Mouse (Mus musculus): ENCODE measurements around the gene Bbof1. TPM values are rescaled to one million over a fixed set of nuclear protein-coding genes. Genes with fewer than 3 reads are reported as not detected.
A peak's percentile ranks its signal among the peaks of the same experiment; 100 is the strongest.

Bbof1 gene
- polyA plus RNA-seq, 1 experiment from 2014 or later, result 5.0 TPM

DNA sequence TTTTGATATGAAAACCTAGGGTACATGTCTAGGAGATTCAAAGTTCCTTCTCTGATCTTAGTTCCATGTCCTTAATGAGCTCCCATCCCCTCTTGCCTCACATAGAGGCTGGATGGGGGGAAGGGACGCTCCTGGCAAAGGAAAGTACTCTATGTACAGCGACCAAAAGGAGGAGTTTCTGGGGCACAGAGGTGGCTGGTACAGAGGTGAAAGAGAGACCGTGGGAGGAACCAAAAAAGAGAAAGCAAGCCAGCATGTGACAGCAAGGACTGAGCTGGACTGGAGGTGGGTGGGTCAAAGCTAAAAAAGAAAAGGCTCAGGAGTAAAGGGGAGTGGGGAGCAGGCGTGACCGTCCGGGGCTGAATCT lies 41.5 kb downstream of the Bbof1 start:
- H3K9ac ChIP-seq, result peak overlapping the region; percentile 67
- no peaks in the 10 kb centered on the region for H3K9me3 ChIP-seq
- H3K27me3 ChIP-seq, result no peaks in the 10 kb centered on the region
- H3K36me3 ChIP-seq, result no peaks in the 10 kb centered on the region
- H3K4me1 ChIP-seq (replicated peaks), result peaks cover 27% of the 10 kb centered on the region
- H3K4me2 ChIP-seq, result peak overlapping the region; percentile 97
- no peak; the same call in 1 of the 2 replicates for ATAC-seq (ENCODE audit: low FRiP score, low read depth)
- WGBS, result 0% methylated on average over 6 of the region's 6 CpGs
- H3K27ac ChIP-seq (replicated peaks), result peak overlapping the region; percentile 85
- peak overlapping the region; percentile 59 for H3K4me3 ChIP-seq

DNA sequence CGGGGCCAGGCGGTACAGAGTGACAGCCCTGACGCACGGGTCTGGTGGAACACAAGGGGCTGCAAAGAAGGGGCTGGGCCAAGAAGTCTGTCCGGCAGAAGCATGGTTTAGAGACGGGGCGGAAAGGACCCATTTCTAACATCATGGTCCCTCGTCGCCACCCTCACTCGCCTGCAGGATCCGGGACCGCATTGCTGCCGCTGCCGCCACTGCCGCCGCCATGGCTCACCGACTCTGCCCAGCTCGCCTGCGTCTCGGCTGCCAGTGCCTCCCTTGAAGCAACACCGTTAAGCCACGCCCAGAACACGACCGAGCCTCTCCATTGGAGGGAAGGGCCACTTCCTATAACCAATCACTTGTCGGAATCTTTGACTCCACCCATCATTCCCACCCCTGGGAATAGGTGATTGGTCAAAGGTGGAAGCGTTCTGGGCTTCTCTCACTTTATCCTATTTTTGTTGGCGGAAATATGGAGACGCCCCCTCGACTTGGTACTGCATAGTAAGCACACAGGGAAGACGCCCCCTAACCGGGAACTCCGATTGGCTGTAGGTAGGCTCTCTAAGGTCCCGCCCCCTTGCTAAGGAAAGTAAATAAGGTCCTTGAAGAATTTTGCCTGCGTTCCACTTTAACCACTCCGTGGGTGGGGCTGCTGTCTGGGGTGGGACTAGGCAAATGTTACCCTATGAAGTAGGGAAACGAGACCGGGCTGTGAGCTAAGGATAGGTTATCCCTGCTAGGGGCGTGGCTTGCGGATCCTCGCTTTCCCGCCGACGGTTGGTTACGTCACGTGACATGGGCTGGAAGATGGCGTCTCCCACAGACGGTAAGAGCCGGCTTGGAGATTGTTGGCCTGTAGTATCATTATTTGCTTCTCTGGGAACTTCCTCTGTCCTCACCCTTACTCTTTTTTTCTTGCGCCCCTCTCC lies 42.1 kb downstream of the Bbof1 start, which contains the start of the genes Aldh6a1 and Lin52:
Aldh6a1 (minus strand) TSS at position 287 of the 929 bp plus-strand sequence.
Lin52 (plus strand) TSS at position 705 of the 929 bp plus-strand sequence.
- under 1% methylated on average over 49 of the region's 49 CpGs for WGBS
- ATAC-seq (ENCODE audit: low FRiP score, low read depth), result peak; percentile 99
- peak within 1 kb of the TSS; percentile 85 for H3K27ac ChIP-seq (replicated peaks)
- H3K9me3 ChIP-seq, result no peaks in the 10 kb centered on the region
- H3K36me3 ChIP-seq, result no peaks in the 10 kb centered on the region
- H3K9ac ChIP-seq, result peak within 1 kb of the TSS; percentile 67
- H3K4me3 ChIP-seq, result peak within 1 kb of the TSS; percentile 59
- H3K27me3 ChIP-seq, result no peaks in the 10 kb centered on the region
- peak within 1 kb of the TSS; percentile 97 for H3K4me2 ChIP-seq
- H3K4me1 ChIP-seq (replicated peaks), result peaks cover 27% of the 10 kb centered on the region

DNA sequence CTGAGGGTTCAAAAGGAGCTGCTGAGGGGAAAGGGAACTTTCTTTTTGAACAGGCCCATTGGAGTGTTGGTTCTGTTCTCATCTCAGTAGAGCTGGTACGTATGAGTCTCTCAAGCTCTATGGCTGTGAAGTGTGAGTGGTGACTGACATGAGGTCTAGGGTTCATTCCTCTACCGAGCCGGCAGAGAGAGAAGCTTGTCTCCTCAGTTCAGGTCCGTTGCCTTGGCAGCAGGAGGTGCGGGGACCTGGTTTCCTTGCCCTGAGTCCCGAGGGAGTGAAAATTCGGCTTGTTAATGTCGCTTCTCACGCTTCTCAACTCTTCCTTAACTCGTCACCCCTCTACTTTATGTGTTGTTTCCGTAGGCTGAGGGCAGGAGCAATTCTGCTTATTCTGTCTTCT lies 42.9 kb downstream of the Bbof1 start:
- Histone ChIP-seq H3K9ac (peak overlapping the region; percentile 50), H3K27ac (replicated peaks) (peak overlapping the region; percentile 85), H3K27me3 (no peaks in the 10 kb centered on the region), H3K9me3 (no peaks in the 10 kb centered on the region), H3K36me3 (0 out of 2 replicates have a peak, but pooled peaks cover under 1% of the 10 kb centered on the region), H3K4me2 (peak overlapping the region; percentile 97), H3K4me3 (peak overlapping the region; percentile 59), H3K4me1 (replicated peaks) (peaks cover 27% of the 10 kb centered on the region)
- WGBS, result 1% methylated on average over 11 of the region's 11 CpGs
- no peak for ATAC-seq (ENCODE audit: low FRiP score, low read depth)

DNA sequence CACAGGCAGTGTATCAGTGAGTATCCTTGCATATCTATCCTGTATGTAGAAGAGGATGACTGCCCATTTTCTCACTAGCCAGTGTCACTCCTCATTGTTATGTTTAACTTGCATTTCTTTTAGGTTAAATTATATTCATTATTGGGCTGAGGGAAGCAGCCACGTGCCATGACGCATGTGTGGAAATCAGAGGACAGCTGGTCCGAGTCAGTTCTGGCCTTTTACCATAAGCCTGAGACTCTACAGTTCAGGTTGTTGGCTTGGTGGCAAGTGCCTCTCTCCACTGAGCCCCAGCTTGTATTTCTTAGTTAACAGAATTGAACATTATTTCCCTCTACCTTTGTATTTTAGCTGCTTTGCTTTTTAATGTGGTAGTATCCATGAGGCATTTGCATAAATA lies 48.0 kb downstream of the Bbof1 start:
- no peak for ATAC-seq (ENCODE audit: low FRiP score, low read depth)
- Histone ChIP-seq H3K9me3 (no peaks in the 10 kb centered on the region), H3K36me3 (peaks cover 33% of the 10 kb centered on the region), H3K27ac (replicated peaks) (no peak overlapping the region), H3K4me3 (no peak overlapping the region), H3K4me2 (no peak overlapping the region), H3K27me3 (no peaks in the 10 kb centered on the region), H3K9ac (no peak overlapping the region), H3K4me1 (replicated peaks) (peaks cover 13% of the 10 kb centered on the region)
- WGBS, result 92% methylated on average over 3 of the region's 3 CpGs

DNA sequence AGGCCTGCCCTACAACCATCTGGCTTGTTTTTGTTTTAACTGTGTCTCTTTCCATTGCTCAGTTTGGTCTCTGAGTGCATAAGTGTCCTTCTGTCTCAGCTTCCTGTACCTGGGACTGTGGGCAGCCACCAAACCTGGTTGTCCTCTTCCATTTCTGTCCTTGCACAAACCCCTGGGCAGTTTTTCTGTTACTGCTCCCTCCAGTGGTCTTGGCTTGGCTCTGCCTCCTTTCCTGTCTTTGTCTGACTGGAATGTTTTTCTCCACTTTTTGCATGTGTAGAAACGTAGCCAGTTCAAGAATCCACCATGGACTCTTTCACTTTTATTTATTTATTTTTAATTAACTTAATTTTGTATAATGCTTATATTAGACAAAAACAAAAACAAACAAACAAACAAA lies 51.0 kb downstream of the Bbof1 start:
- H3K9ac ChIP-seq, result no peak overlapping the region
- WGBS, result 70% methylated on average over 1 of the region's 1 CpGs
- no peaks in the 10 kb centered on the region for H3K4me1 ChIP-seq (replicated peaks)
- no peak overlapping the region for H3K27ac ChIP-seq (replicated peaks)
- H3K27me3 ChIP-seq, result no peaks in the 10 kb centered on the region
- H3K9me3 ChIP-seq, result no peaks in the 10 kb centered on the region
- no peak overlapping the region for H3K4me2 ChIP-seq
- peaks cover 52% of the 10 kb centered on the region for H3K36me3 ChIP-seq
- ATAC-seq (ENCODE audit: low FRiP score, low read depth), result no peak
- no peak overlapping the region for H3K4me3 ChIP-seq

DNA sequence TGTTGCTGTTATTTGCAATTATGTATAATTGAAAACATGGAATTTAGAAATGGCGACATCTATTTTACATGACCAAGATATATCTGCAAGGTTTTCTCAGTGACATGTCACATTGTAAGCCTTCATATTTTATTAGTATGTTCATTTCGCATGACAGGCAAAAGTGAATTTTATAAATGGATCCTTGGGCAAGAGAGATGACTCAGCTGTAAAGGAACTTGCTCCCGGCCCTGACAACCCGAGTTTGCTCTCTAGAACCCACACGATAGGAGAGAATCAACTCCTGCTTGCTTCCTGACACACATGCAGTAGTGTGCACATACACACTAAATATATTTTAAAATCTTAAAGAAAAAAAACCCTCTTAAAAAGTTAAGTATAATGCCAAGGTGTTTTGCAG lies 52.5 kb downstream of the Bbof1 start:
- Histone ChIP-seq H3K4me3 (no peak overlapping the region), H3K27me3 (no peaks in the 10 kb centered on the region), H3K36me3 (peaks cover 53% of the 10 kb centered on the region), H3K9me3 (no peaks in the 10 kb centered on the region), H3K4me2 (no peak overlapping the region), H3K9ac (no peak overlapping the region), H3K4me1 (replicated peaks) (no peaks in the 10 kb centered on the region), H3K27ac (replicated peaks) (no peak overlapping the region)
- WGBS, result 93% methylated on average over 5 of the region's 5 CpGs
- ATAC-seq (ENCODE audit: low FRiP score, low read depth), result no peak

DNA sequence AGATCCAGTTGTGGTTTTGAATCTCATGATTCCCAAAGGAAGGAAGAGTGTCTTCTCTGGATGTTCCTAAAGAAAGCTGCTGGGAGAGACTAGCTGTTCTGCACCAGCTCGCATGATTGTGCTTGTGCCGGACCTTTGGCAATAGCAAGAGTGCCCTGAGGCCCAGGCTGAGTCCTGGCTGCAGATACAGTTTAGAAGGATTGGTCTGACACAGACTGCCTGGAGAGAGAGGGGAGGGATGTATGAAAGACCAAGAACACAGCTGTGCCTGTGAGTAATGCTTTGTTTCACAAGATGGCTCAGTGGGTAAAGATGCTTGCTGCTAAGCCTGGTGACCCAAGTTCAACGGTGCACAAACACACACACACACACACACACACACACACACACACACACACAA lies 54.0 kb downstream of the Bbof1 start:
- Histone ChIP-seq H3K36me3 (peaks cover 46% of the 10 kb centered on the region), H3K27ac (replicated peaks) (no peak overlapping the region)

DNA sequence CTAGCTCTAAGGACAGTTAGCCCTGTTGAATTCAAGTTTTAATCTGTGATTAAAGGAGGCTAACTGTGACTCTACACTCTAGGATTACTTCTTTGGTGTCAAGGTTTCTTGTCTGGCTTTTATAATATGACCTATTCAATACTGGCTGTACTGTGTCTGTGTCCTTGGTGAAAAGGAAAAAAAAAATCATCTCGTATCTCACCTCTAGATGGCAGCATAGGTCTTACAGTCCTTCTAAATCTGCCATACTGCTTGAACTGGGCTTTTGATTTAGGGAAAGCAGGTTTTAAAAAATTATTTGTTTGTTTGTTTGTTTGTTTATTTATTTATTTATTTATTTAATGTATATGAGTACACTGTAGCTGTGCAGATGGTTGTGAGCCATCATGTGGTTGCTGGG lies 59.8 kb downstream of the Bbof1 start:
- Histone ChIP-seq H3K4me1 (replicated peaks) (no peaks in the 10 kb centered on the region), H3K36me3 (peaks cover 8% of the 10 kb centered on the region; the same call in 1 of the 2 replicates), H3K27me3 (no peaks in the 10 kb centered on the region), H3K9ac (no peak overlapping the region), H3K4me3 (no peak overlapping the region), H3K4me2 (no peak overlapping the region), H3K9me3 (no peaks in the 10 kb centered on the region), H3K27ac (replicated peaks) (no peak overlapping the region)
- 2% methylated on average over 1 of the region's 1 CpGs for WGBS
- ATAC-seq (ENCODE audit: low FRiP score, low read depth), result no peak

More for the DNA sequence above, 54.0 kb downstream of the Bbof1 start:
- no peak for ATAC-seq (ENCODE audit: low FRiP score, low read depth)
- H3K27me3 ChIP-seq, result no peaks in the 10 kb centered on the region
- WGBS, result 86% methylated on average over 3 of the region's 3 CpGs
- no peaks in the 10 kb centered on the region for H3K9me3 ChIP-seq
- no peaks in the 10 kb centered on the region for H3K4me1 ChIP-seq (replicated peaks)
- no peak overlapping the region for H3K9ac ChIP-seq
- H3K4me2 ChIP-seq, result no peak overlapping the region
- no peak overlapping the region for H3K4me3 ChIP-seq

DNA sequence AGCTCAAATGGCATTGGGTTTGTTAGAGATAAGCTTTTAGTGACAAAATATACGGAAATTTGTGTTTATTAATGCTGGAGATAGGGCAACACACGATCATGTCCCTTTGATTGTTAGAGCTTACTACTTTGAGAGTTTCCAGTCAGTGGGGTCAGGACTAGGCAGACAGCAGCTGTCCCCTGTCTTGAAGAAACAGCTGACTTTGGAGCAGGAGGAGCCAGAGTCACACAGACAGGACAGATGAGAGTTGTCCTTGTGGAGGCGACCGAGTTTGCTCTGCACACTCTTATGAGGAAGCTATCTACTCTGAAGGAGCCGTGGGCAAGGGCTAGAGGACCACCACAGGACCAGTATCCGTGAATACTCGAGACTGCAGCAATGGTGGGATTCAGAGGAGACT lies 70.1 kb downstream of the Bbof1 start:
- no peaks in the 10 kb centered on the region for H3K9me3 ChIP-seq
- no peak overlapping the region for H3K9ac ChIP-seq
- no peaks in the 10 kb centered on the region for H3K4me1 ChIP-seq (replicated peaks)
- ATAC-seq (ENCODE audit: low FRiP score, low read depth), result no peak
- no peaks in the 10 kb centered on the region for H3K36me3 ChIP-seq
- 94% methylated on average over 7 of the region's 7 CpGs for whole genome bisulfite sequencing
- peaks cover 3% of the 10 kb centered on the region; the same call in 1 of the 2 replicates for H3K27me3 ChIP-seq
- H3K27ac ChIP-seq (replicated peaks), result no peak overlapping the region
- H3K4me3 ChIP-seq, result no peak overlapping the region
- no peak overlapping the region for H3K4me2 ChIP-seq

DNA sequence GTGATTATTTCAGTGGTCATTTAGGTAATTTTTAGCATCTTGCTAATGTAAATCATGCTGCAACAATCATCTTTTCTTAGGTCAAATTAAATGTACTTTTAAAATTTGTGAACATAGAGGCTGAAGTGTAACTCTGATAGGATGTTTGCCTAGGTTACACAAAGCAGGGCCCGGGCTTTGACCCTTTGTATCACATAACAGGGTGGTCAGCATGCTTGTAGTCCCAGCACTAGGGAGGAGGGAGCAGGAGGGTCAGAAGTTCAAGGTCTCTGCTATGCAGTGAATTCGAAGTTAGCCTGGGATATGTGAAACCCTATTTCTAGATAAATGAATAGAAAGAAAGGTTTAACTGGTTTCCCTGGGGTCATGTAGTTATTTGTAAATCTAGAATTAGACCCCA lies 72.4 kb downstream of the Bbof1 start:
- Histone ChIP-seq H3K4me2 (no peak overlapping the region), H3K9me3 (no peaks in the 10 kb centered on the region), H3K4me3 (no peak overlapping the region), H3K4me1 (replicated peaks) (no peaks in the 10 kb centered on the region), H3K27ac (replicated peaks) (no peak overlapping the region), H3K9ac (no peak overlapping the region), H3K36me3 (no peaks in the 10 kb centered on the region), H3K27me3 (peaks cover 17% of the 10 kb centered on the region)
- no peak for ATAC-seq (ENCODE audit: low FRiP score, low read depth)
- 79% methylated on average over 2 of the region's 2 CpGs for WGBS

DNA sequence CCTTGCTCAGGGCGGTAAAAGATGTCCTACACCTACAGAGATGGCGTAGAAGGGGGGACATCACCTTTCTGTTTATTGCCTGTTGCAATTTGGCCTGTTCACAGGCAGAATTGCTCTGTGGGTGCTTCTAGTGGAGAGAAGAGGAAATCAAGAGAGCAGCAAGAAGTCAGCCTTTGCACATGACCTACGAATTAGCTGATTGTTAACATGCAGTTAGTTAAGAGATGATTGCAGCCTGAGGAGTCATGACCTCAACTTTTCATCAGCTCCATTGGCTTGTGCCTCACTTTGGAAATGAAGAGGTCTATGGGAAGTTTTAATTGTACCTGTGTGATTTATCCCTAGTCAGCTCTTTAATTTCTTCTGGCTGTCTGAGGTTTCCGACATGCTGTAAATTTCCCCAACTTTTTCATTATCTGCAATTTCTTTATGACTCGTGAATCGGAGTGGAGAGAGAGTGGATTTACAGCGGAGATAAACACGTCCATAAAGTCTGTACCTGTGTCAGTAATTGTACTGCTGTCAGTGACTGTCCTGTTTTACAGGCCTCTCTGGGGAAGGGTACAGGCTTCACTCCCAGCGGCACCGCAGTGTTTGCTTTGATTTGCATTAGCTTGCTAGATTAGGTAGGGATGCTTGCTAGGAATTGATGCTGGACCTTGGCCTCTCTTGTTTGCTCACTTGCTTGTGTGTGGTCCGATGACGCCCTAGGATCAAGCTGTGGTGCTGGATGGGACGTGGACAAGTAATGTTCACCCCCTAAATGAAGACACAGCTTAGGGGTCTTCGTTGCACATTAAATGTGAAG lies 74.1 kb downstream of the Bbof1 start:
- no peak for ATAC-seq (ENCODE audit: low FRiP score, low read depth)
- H3K4me3 ChIP-seq, result no peak overlapping the region
- H3K27me3 ChIP-seq, result peaks cover 17% of the 10 kb centered on the region
- no peak overlapping the region for H3K27ac ChIP-seq (replicated peaks)
- 89% methylated on average over 14 of the region's 14 CpGs for WGBS
- H3K9ac ChIP-seq, result no peak overlapping the region
- peaks cover 10% of the 10 kb centered on the region for H3K4me1 ChIP-seq (replicated peaks)
- no peak overlapping the region for H3K4me2 ChIP-seq
- no peaks in the 10 kb centered on the region for H3K9me3 ChIP-seq
- H3K36me3 ChIP-seq, result no peaks in the 10 kb centered on the region
